Mouse (Mus musculus) stomach, embryonic 16.5 days (tissue): ENCODE results near the gene Krt5. TPM values are rescaled to one million over a fixed set of nuclear protein-coding genes. Genes with fewer than 3 reads are reported as not detected.
A peak's percentile ranks its signal among the peaks of the same experiment; 100 is the strongest.

Experiments used
- ATAC-seq: fragments of 200-750 bp; cut with Nextera tagmentation; 2 replicates; pipeline ENCODE4 v1.8.0; 2017; ENCODE audit warnings: moderate number of reproducible peaks, moderate TSS enrichment; ENCODE audit not compliant: insufficient read depth, low FRiP score
- H3K27ac ChIP-seq: fragments of 300-500 bp; sonication (generic); 2 replicates; pipeline ENCODE4 v1.5.1; 2014; ENCODE audit warnings: low read length
- H3K27me3 ChIP-seq: fragments of 300-500 bp; sonication (generic); 2 replicates; pipeline ENCODE4 v1.6.1; 2014; ENCODE audit warnings: low read length, control low read depth, mixed read lengths; ENCODE audit not compliant: control insufficient read depth, insufficient read depth
- H3K36me3 ChIP-seq: fragments of 300-500 bp; sonication (generic); 2 replicates; pipeline ENCODE4 v1.6.1; 2014; ENCODE audit warnings: low read length; ENCODE audit not compliant: control insufficient read depth, insufficient read depth
- H3K4me1 ChIP-seq: fragments of 300-500 bp; sonication (generic); 2 replicates; pipeline ENCODE4 v1.6.1; 2014; ENCODE audit warnings: low read length, control low read depth, mixed read lengths; ENCODE audit not compliant: control insufficient read depth, insufficient read depth
- H3K4me2 ChIP-seq: fragments of 300-500 bp; sonication (generic); 2 replicates; pipeline ENCODE4 v1.6.1; 2014; ENCODE audit warnings: low read depth, low read length, mixed read lengths
- H3K4me3 ChIP-seq: fragments of 300-500 bp; sonication (generic); replicated peaks from 2 replicates; pipeline ENCODE4 v1.5.1; 2014; ENCODE audit warnings: mild to moderate bottlenecking, low read length
- H3K9ac ChIP-seq: fragments of 300-500 bp; sonication (generic); 2 replicates; pipeline ENCODE4 v1.6.1; 2014; ENCODE audit warnings: low read length
- H3K9me3 ChIP-seq: fragments of 300-500 bp; sonication (generic); replicated peaks from 2 replicates; pipeline ENCODE4 v1.6.1; 2016; ENCODE audit warnings: low read length, control low read depth; ENCODE audit not compliant: control insufficient read depth
- WGBS: fragments of 180-500 bp; shearing (Covaris S2); extraction: QIAGEN DNeasy Blood & Tissue Kit; methylation state at CpG from one replicate; pipeline ENCODE4 v1.1.7; 2014; 5-methylcytosine and 5-hydroxymethylcytosine counted together
- polyA plus RNA-seq: library from polyadenylated mRNA; unstranded; fragments of >200 nt; fragmentation: Nextera tagmentation; extraction: Ambion mirVana; gene quantifications from 2 replicates; pipeline ENCODE4 v1.2.1, GENCODE M21; 2015

Krt5 gene
- polyA plus RNA-seq, result 464 and 594 TPM in 2 replicates

DNA sequence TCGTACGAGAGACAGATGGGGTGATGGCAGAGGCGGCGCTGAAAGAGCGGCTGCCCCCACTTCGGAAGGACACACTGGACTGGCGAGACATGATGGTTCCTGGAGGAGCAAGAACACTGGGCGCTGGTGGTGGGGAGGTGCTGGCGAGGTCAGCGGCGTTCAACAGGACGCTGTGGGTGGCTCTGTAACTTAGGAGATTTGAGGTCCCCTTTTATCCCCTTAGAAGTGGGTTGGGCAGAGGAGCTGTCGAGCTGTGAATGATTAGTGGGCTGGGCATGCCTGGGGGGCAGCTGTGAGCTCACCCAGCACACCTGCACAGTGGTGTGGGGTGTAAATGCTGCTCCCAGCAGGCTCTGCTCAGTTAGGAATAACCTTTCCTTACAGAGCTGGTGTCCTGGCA is at the start of gene Krt5:
TSS of gene Krt5 (minus strand) at position 179 of the 400 bp plus-strand sequence.
- H3K27ac ChIP-seq, result peak within 1 kb of the TSS; percentile 72
- peak within 1 kb of the TSS; percentile 36 for H3K4me3 ChIP-seq
- no peak for ATAC-seq
- no peaks in the 10 kb centered on the region for H3K9me3 ChIP-seq
- 51% methylated on average over 13 of the region's 13 CpGs for WGBS
- H3K4me2 ChIP-seq, result peak within 1 kb of the TSS; percentile 24; the same call in 1 of the 2 replicates
- no peaks in the 10 kb centered on the region for H3K27me3 ChIP-seq
- peak within 1 kb of the TSS; percentile 55 for H3K9ac ChIP-seq
- no peaks in the 10 kb centered on the region for H3K36me3 ChIP-seq
- peaks cover 3% of the 10 kb centered on the region; the same call in 1 of the 2 replicates for H3K4me1 ChIP-seq

DNA sequence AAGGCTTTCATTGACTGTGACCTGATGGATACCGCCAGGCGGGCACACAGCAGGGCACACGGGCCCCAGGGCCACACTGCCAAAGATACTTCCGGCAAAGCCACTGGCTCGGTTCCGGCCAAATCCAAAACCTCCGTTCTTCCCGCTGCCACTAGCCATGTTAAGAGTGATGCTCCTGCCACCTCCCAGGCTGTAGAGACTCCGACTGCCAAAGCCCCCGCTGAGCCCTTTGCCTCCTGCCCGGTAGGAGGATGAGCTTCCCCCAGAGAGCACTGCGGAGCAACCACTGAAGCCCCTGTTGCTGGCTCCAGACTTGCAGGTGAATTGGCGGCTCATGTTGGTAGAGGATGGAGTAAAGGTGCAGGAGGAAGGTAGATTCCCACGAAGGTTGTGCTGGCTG is 30.0 kb upstream of the Krt5 start, which contains the start of gene Krt71:
TSS of gene Krt71 (minus strand) at position 399 of the 400 bp plus-strand sequence.
- Histone ChIP-seq H3K36me3 (no peaks in the 10 kb centered on the region), H3K4me2 (no peak within 1 kb of the TSS), H3K27ac (no peak within 1 kb of the TSS), H3K9ac (no peak within 1 kb of the TSS), H3K27me3 (no peaks in the 10 kb centered on the region), H3K4me1 (no peaks in the 10 kb centered on the region), H3K4me3 (no peak within 1 kb of the TSS), H3K9me3 (no peaks in the 10 kb centered on the region)
- no peak for ATAC-seq
- WGBS, result 56% methylated on average over 14 of the region's 14 CpGs

DNA sequence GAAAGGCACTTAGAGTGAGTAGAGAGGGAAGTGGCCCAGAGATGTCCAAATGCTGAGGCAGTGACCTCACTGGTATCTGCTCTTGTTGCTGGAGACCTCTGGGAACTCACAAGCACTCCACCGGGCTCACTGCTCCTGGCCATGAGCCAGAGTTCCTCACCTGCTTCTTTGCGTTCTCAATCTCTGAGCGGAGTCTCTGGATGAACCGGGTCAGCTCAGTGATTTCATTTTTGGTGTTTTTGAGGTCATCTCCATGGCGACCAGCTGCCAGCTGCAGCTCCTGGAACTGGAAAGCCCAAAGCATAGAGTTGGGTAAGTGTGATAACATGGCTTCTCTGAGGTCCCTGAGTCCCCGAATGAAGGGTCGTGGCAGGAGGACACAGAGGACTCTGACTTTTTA is 25.1 kb upstream of the Krt5 start:
- H3K27ac ChIP-seq, result no peak overlapping the region
- H3K9ac ChIP-seq, result no peak overlapping the region
- no peaks in the 10 kb centered on the region for H3K9me3 ChIP-seq
- no peak overlapping the region for H3K4me3 ChIP-seq
- no peaks in the 10 kb centered on the region for H3K4me1 ChIP-seq
- WGBS, result 58% methylated on average over 7 of the region's 7 CpGs
- no peak for ATAC-seq
- H3K36me3 ChIP-seq, result no peaks in the 10 kb centered on the region
- H3K4me2 ChIP-seq, result no peak overlapping the region
- H3K27me3 ChIP-seq, result no peaks in the 10 kb centered on the region

DNA sequence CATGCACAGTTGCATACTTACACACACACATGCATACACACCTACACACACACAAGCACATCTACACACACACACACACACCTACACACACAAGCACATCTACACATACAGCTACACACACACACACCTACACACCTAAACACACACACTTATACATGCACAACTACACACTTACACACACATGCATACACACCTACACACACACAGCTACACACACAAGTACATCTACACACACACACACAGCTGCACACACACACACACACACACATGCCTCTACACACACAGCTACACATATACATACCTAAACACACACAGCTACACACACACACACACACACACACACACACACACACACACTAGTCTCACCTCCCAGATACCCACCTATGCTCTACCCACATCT is 18.0 kb upstream of the Krt5 start:
- Histone ChIP-seq H3K36me3 (no peaks in the 10 kb centered on the region), H3K4me1 (no peaks in the 10 kb centered on the region), H3K9ac (no peak overlapping the region), H3K4me2 (no peak overlapping the region), H3K9me3 (no peaks in the 10 kb centered on the region), H3K27ac (no peak overlapping the region), H3K27me3 (no peaks in the 10 kb centered on the region), H3K4me3 (no peak overlapping the region)
- no peak for ATAC-seq

DNA sequence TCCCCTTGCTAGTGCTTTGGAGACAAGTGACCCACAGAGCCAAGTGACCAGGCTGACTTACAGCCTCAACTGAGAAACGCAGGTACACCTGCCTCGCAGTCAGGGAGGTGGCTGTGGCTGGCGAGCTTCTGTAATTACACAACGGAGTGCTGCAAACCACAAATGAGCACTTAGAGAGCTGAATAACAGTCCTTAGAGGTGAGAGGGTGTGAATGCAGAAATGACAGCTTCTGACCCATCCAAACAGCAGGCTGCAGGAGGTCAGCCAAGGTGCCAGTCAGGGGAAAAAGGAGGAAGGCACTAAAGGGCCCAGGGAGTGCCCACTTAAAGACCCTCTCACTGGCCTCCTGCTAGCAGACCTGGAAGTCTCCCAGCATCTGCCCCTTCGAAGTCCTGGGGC is 12.0 kb upstream of the Krt5 start:
- H3K4me3 ChIP-seq, result no peak overlapping the region
- no peak overlapping the region for H3K27ac ChIP-seq
- ATAC-seq, result no peak
- no peaks in the 10 kb centered on the region for H3K9me3 ChIP-seq
- no peak overlapping the region for H3K9ac ChIP-seq
- no peaks in the 10 kb centered on the region for H3K4me1 ChIP-seq
- no peaks in the 10 kb centered on the region for H3K36me3 ChIP-seq
- WGBS, result 33% methylated on average over 5 of the region's 5 CpGs
- H3K27me3 ChIP-seq, result no peaks in the 10 kb centered on the region
- no peak overlapping the region for H3K4me2 ChIP-seq

DNA sequence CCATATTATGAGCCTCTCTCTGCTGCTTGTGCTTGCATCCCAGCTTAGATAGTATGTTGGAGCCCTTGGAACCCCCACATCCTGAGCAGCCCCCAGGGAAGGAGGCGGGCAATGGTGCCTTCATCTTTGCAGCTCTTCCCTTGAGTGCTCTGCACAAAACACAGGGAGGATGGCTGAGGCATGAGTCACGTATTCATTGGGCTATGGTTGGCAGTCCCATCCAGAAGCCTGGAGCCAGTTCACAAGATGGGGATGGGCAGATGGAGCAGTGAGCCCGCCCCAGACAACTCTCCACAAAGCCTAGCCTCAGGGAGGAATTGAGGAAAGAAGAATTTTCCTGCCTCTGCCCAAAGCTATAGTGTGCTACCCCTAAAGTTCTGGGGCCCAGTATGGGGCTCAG is 3.1 kb upstream of the Krt5 start:
- no peaks in the 10 kb centered on the region for H3K9me3 ChIP-seq
- 54% methylated on average over 3 of the region's 3 CpGs for WGBS
- H3K4me2 ChIP-seq, result no peak overlapping the region
- ATAC-seq, result no peak
- peaks cover 3% of the 10 kb centered on the region; the same call in 1 of the 2 replicates for H3K4me1 ChIP-seq
- H3K4me3 ChIP-seq, result no peak overlapping the region
- no peaks in the 10 kb centered on the region for H3K36me3 ChIP-seq
- H3K9ac ChIP-seq, result no peak overlapping the region
- peak overlapping the region; percentile 38; the same call in 1 of the 2 replicates for H3K27ac ChIP-seq
- no peaks in the 10 kb centered on the region for H3K27me3 ChIP-seq

DNA sequence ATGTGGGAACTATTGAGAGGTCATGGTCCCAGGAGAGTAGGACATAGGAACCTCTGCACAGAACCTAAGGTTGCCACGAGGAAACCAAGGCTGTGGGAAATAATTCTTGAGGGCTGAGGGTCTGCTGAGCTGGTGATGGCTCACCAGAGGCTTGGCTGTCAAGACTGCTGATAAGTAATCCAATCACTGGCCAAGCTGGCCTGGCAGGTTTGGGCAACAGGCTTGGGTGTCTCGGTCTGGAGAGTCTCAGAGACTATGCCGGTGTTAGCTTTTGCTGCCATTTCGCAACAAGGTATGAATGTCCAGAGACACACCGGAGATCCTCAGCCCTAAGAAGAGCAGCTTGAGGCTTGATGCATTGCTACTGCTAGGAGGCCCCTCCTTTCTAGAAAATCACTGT is 1.7 kb upstream of the Krt5 start:
- Histone ChIP-seq H3K27ac (peak overlapping the region; percentile 31), H3K27me3 (no peaks in the 10 kb centered on the region), H3K4me2 (no peak overlapping the region), H3K9ac (no peak overlapping the region), H3K4me1 (peaks cover 3% of the 10 kb centered on the region; the same call in 1 of the 2 replicates), H3K9me3 (no peaks in the 10 kb centered on the region), H3K36me3 (no peaks in the 10 kb centered on the region), H3K4me3 (no peak overlapping the region)
- WGBS, result 55% methylated on average over 5 of the region's 5 CpGs
- ATAC-seq, result no peak

DNA sequence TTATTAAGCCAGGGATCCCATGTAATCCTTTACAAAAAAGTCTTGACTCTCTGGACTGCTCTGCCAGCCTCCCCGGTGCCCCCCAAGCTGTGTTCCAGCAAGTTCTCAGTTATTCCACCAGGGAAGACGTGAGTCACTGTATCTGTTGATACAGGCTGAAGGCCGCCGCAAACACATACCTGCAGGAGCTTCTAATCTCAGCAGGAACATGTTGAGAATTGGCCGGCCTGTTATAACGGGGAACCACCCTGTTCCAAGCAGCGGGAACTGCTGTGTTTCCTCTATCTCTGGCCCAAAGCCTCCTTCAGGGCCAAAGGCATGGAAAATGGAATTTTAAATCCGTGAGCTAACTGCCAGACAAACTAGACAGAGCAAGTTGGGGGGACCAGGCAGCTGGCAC is 1.0 kb upstream of the Krt5 start:
- Histone ChIP-seq H3K4me1 (peaks cover 3% of the 10 kb centered on the region; the same call in 1 of the 2 replicates), H3K4me3 (no peak overlapping the region), H3K4me2 (no peak overlapping the region), H3K27me3 (no peaks in the 10 kb centered on the region), H3K27ac (peak overlapping the region; percentile 72), H3K9me3 (no peaks in the 10 kb centered on the region), H3K36me3 (no peaks in the 10 kb centered on the region), H3K9ac (no peak overlapping the region)
- peak; percentile 64; the same call in 1 of the 2 replicates for ATAC-seq
- 54% methylated on average over 8 of the region's 8 CpGs for WGBS

DNA sequence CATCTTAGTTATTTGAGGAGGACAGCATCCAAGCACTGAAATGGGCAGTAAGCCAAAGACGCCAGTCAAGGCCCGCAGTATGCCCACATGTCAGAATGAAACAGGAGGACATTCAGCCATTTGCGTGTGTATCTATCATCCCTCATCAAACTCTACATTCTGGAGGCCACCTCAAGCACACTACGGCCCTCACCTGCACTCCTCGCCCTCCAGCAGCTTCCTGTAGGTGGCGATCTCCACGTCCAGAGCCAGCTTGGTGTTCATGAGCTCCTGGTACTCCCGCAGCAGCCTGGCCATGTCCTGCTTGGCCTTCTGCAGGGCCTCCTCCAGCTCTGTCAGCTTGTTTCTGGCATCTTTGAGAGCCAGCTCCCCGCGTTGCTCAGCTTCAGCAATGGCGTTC is 4.0 kb downstream of the Krt5 start:
- Histone ChIP-seq H3K27me3 (no peaks in the 10 kb centered on the region), H3K27ac (no peak overlapping the region), H3K4me2 (no peak overlapping the region), H3K4me1 (no peaks in the 10 kb centered on the region), H3K9ac (no peak overlapping the region), H3K4me3 (no peak overlapping the region), H3K36me3 (no peaks in the 10 kb centered on the region), H3K9me3 (no peaks in the 10 kb centered on the region)
- WGBS, result 64% methylated on average over 11 of the region's 11 CpGs
- no peak for ATAC-seq

DNA sequence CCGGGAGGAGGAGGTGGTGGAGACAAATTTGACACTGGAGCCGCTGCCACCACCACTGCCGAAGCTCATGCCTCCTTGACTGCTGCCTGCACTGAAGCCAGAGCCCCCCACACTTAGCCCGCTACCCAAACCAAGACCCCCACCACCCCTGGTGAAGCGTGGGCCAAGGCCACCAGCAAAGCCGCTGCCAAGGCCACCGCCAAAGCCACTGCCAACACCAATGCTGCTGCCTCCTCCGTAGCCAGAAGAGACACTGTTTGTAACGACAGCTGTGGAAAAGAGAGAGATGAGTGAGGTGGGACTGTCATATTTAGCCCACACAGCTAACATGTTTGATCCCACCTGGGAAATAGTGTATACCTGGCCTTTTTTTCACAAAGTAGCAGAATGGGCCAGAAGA is 5.2 kb downstream of the Krt5 start:
- Histone ChIP-seq H3K4me2 (no peak overlapping the region), H3K36me3 (no peaks in the 10 kb centered on the region), H3K9me3 (no peaks in the 10 kb centered on the region), H3K4me3 (no peak overlapping the region), H3K27me3 (no peaks in the 10 kb centered on the region), H3K27ac (no peak overlapping the region), H3K9ac (no peak overlapping the region), H3K4me1 (no peaks in the 10 kb centered on the region)
- no peak for ATAC-seq
- 77% methylated on average over 9 of the region's 9 CpGs for WGBS
